Mouse (Mus musculus): ENCODE results near the gene Hivep2. TPM values are rescaled to one million over a fixed set of nuclear protein-coding genes. Genes with fewer than 3 reads are reported as not detected.

Gene Hivep2
- polyA plus RNA-seq, 1 experiment from 2014 or later = 31.0 TPM

- H3K4me1 ChIP-seq (replicated peaks; ENCODE audit: control insufficient read depth, insufficient read depth, low read length) = no peaks in the 10 kb centered on the region
- no peak overlapping the region for H3K9ac ChIP-seq (replicated peaks; ENCODE audit: low read depth, low read length)
- ATAC-seq = no peak
- H3K36me3 ChIP-seq (ENCODE audit: control insufficient read depth, insufficient read depth) = no peaks in the 10 kb centered on the region
- no peak overlapping the region for H3K4me2 ChIP-seq (ENCODE audit: low read length)
- 86% methylated on average over 7 of the region's 7 CpGs for WGBS
- no peaks in the 10 kb centered on the region for H3K27me3 ChIP-seq (replicated peaks; ENCODE audit: control insufficient read depth, insufficient read depth, low read length)
- no peaks in the 10 kb centered on the region for H3K9me3 ChIP-seq (ENCODE audit: control insufficient read depth, low read length)
- H3K4me3 ChIP-seq (replicated peaks; ENCODE audit: low read length) = no peak overlapping the region
- H3K27ac ChIP-seq (ENCODE audit: low read length) = no peak overlapping the region
Measured at GRCm38 (mm10) chr10:14028956-14029355, 63.1 kb downstream of the Hivep2 start.

- no peak overlapping the region for H3K4me3 ChIP-seq (replicated peaks; ENCODE audit: low read length)
- H3K27ac ChIP-seq (ENCODE audit: low read length) = no peak overlapping the region
- H3K4me2 ChIP-seq (ENCODE audit: low read length) = no peak overlapping the region
- no peak overlapping the region for H3K9ac ChIP-seq (replicated peaks; ENCODE audit: low read depth, low read length)
- WGBS = 85% methylated on average over 14 of the region's 14 CpGs
- H3K9me3 ChIP-seq (ENCODE audit: control insufficient read depth, low read length) = no peaks in the 10 kb centered on the region
- no peak for ATAC-seq
- no peaks in the 10 kb centered on the region for H3K27me3 ChIP-seq (replicated peaks; ENCODE audit: control insufficient read depth, insufficient read depth, low read length)
- H3K36me3 ChIP-seq (ENCODE audit: control insufficient read depth, insufficient read depth) = no peaks in the 10 kb centered on the region
- H3K4me1 ChIP-seq (replicated peaks; ENCODE audit: control insufficient read depth, insufficient read depth, low read length) = no peaks in the 10 kb centered on the region
Measured at GRCm38 (mm10) chr10:14030458-14031035, 64.7 kb downstream of the Hivep2 start.

- WGBS = 94% methylated on average over 2 of the region's 2 CpGs
- no peak for ATAC-seq
- Histone ChIP-seq H3K36me3 (ENCODE audit: control insufficient read depth, insufficient read depth) (no peaks in the 10 kb centered on the region), H3K4me2 (ENCODE audit: low read length) (no peak overlapping the region), H3K27me3 (replicated peaks; ENCODE audit: control insufficient read depth, insufficient read depth, low read length) (no peaks in the 10 kb centered on the region), H3K9me3 (ENCODE audit: control insufficient read depth, low read length) (no peaks in the 10 kb centered on the region), H3K27ac (ENCODE audit: low read length) (no peak overlapping the region), H3K9ac (replicated peaks; ENCODE audit: low read depth, low read length) (no peak overlapping the region), H3K4me1 (replicated peaks; ENCODE audit: control insufficient read depth, insufficient read depth, low read length) (no peaks in the 10 kb centered on the region), H3K4me3 (replicated peaks; ENCODE audit: low read length) (no peak overlapping the region)
Measured at GRCm38 (mm10) chr10:14032532-14032931, 66.7 kb downstream of the Hivep2 start.

- ATAC-seq = no peak
- Histone ChIP-seq H3K27me3 (replicated peaks; ENCODE audit: control insufficient read depth, insufficient read depth, low read length) (no peaks in the 10 kb centered on the region), H3K27ac (ENCODE audit: low read length) (no peak overlapping the region), H3K36me3 (ENCODE audit: control insufficient read depth, insufficient read depth) (no peaks in the 10 kb centered on the region), H3K4me3 (replicated peaks; ENCODE audit: low read length) (no peak overlapping the region), H3K9ac (replicated peaks; ENCODE audit: low read depth, low read length) (no peak overlapping the region), H3K9me3 (ENCODE audit: control insufficient read depth, low read length) (no peaks in the 10 kb centered on the region), H3K4me2 (ENCODE audit: low read length) (no peak overlapping the region), H3K4me1 (replicated peaks; ENCODE audit: control insufficient read depth, insufficient read depth, low read length) (no peaks in the 10 kb centered on the region)
- WGBS = 93% methylated on average over 7 of the region's 7 CpGs
Measured at GRCm38 (mm10) chr10:14034046-14034445, 68.2 kb downstream of the Hivep2 start.

GRCm38 (mm10) chr10:14034790-14035189, 68.9 kb downstream of the Hivep2 start:
- WGBS = 92% methylated on average over 7 of the region's 7 CpGs
- Histone ChIP-seq H3K36me3 (ENCODE audit: control insufficient read depth, insufficient read depth) (no peaks in the 10 kb centered on the region), H3K27ac (ENCODE audit: low read length) (no peak overlapping the region), H3K4me3 (replicated peaks; ENCODE audit: low read length) (no peak overlapping the region), H3K4me1 (replicated peaks; ENCODE audit: control insufficient read depth, insufficient read depth, low read length) (no peaks in the 10 kb centered on the region), H3K9me3 (ENCODE audit: control insufficient read depth, low read length) (no peaks in the 10 kb centered on the region), H3K9ac (replicated peaks; ENCODE audit: low read depth, low read length) (no peak overlapping the region), H3K27me3 (replicated peaks; ENCODE audit: control insufficient read depth, insufficient read depth, low read length) (no peaks in the 10 kb centered on the region), H3K4me2 (ENCODE audit: low read length) (no peak overlapping the region)
- ATAC-seq = no peak

- Histone ChIP-seq H3K4me2 (ENCODE audit: low read length) (no peak overlapping the region), H3K27ac (ENCODE audit: low read length) (no peak overlapping the region), H3K9me3 (ENCODE audit: control insufficient read depth, low read length) (no peaks in the 10 kb centered on the region), H3K27me3 (replicated peaks; ENCODE audit: control insufficient read depth, insufficient read depth, low read length) (no peaks in the 10 kb centered on the region), H3K4me3 (replicated peaks; ENCODE audit: low read length) (no peak overlapping the region), H3K4me1 (replicated peaks; ENCODE audit: control insufficient read depth, insufficient read depth, low read length) (no peaks in the 10 kb centered on the region), H3K36me3 (ENCODE audit: control insufficient read depth, insufficient read depth) (no peaks in the 10 kb centered on the region), H3K9ac (replicated peaks; ENCODE audit: low read depth, low read length) (no peak overlapping the region)
- no peak for ATAC-seq
- 59% methylated on average over 5 of the region's 5 CpGs for WGBS
Measured at GRCm38 (mm10) chr10:14035607-14036006, 69.7 kb downstream of the Hivep2 start.

- 94% methylated on average over 6 of the region's 6 CpGs for WGBS
- H3K9ac ChIP-seq (replicated peaks; ENCODE audit: low read depth, low read length) = no peak overlapping the region
Measured at GRCm38 (mm10) chr10:14036472-14036871, 70.6 kb downstream of the Hivep2 start.

GRCm38 (mm10) chr10:14037977-14038489, 72.2 kb downstream of the Hivep2 start:
- ATAC-seq = no peak
- H3K4me2 ChIP-seq (ENCODE audit: low read length) = no peak overlapping the region
- H3K4me3 ChIP-seq (replicated peaks; ENCODE audit: low read length) = no peak overlapping the region
- 79% methylated on average over 7 of the region's 7 CpGs for WGBS
- H3K9ac ChIP-seq (replicated peaks; ENCODE audit: low read depth, low read length) = no peak overlapping the region
- H3K9me3 ChIP-seq (ENCODE audit: control insufficient read depth, low read length) = no peaks in the 10 kb centered on the region
- no peaks in the 10 kb centered on the region for H3K27me3 ChIP-seq (replicated peaks; ENCODE audit: control insufficient read depth, insufficient read depth, low read length)
- H3K27ac ChIP-seq (ENCODE audit: low read length) = no peak overlapping the region
- H3K4me1 ChIP-seq (replicated peaks; ENCODE audit: control insufficient read depth, insufficient read depth, low read length) = 0 out of 2 replicates have a peak, but pooled peaks cover 2% of the 10 kb centered on the region
- H3K36me3 ChIP-seq (ENCODE audit: control insufficient read depth, insufficient read depth) = no peaks in the 10 kb centered on the region

More at GRCm38 (mm10) chr10:14036472-14036871, 70.6 kb downstream of the Hivep2 start:
- Histone ChIP-seq H3K4me1 (replicated peaks; ENCODE audit: control insufficient read depth, insufficient read depth, low read length) (no peaks in the 10 kb centered on the region), H3K4me2 (ENCODE audit: low read length) (no peak overlapping the region), H3K27me3 (replicated peaks; ENCODE audit: control insufficient read depth, insufficient read depth, low read length) (no peaks in the 10 kb centered on the region), H3K27ac (ENCODE audit: low read length) (no peak overlapping the region), H3K4me3 (replicated peaks; ENCODE audit: low read length) (no peak overlapping the region), H3K9me3 (ENCODE audit: control insufficient read depth, low read length) (no peaks in the 10 kb centered on the region), H3K36me3 (ENCODE audit: control insufficient read depth, insufficient read depth) (no peaks in the 10 kb centered on the region)
- no peak for ATAC-seq

GRCm38 (mm10) chr10:14040716-14041470, 75.0 kb downstream of the Hivep2 start:
- Histone ChIP-seq H3K9ac (replicated peaks; ENCODE audit: low read depth, low read length) (no peak overlapping the region), H3K27ac (ENCODE audit: low read length) (no peak overlapping the region), H3K36me3 (ENCODE audit: control insufficient read depth, insufficient read depth) (no peaks in the 10 kb centered on the region), H3K27me3 (replicated peaks; ENCODE audit: control insufficient read depth, insufficient read depth, low read length) (no peaks in the 10 kb centered on the region), H3K4me3 (replicated peaks; ENCODE audit: low read length) (no peak overlapping the region), H3K4me2 (ENCODE audit: low read length) (no peak overlapping the region), H3K4me1 (replicated peaks; ENCODE audit: control insufficient read depth, insufficient read depth, low read length) (peaks cover 5% of the 10 kb centered on the region), H3K9me3 (ENCODE audit: control insufficient read depth, low read length) (no peaks in the 10 kb centered on the region)
- 74% methylated on average over 9 of the region's 9 CpGs for WGBS
- ATAC-seq = no peak

Measured in forebrain, embryonic 16.5 days (tissue).